Mouse (Mus musculus): ENCODE measurements around the gene Adsl.

The Adsl gene

DNA sequence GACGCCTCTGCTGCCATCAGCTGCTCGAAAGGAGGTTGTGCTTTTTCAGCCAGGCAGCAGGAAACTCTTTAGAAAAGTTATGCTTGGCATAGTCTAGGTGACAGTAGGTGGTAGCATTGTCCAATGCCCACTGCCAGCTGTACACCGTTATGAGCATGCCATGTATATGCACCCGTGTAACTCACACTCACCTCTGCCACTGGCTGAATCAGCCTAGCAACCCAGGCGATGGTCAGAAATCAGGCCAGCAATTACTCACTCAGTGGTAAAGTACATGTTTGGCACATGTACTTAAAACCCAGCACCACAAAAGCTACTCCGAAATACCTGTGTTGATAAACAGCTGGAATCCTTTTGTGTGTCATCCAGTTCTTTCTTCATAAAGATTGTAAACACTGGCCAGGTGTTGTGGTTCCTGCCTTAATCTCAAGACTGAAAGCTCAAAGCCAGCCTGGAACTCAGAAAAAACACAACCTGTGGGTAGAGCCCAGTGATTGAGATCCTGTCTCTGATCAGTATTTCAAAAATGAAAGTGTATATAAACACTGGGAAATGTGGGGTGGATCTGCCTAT, 6.7 kb upstream of the Adsl start:
- DNase-seq, result no peak

- DNase-seq, result no peak
These were observed 2.4 kb upstream of the Adsl start for GRCm38 (mm10) chr15:80945851-80946250.

DNA sequence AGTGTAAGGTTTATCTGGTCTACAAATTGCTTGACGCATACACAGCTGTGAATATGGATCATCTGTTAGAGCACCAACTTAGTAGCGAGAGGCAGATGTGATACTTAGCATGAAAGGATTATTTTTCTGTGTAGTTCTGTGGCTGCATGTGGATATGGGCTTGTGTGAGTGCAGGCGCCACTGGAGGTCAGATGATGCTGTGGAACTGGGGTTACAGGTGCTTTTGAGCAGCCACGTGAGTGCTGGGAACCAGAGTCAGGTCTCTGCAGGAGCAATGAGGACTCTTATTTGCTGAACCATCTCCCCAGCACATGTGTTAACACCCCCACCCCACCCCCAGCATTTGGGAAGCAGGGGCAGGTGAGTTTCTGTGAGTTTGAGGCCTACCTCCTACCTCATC, 1.1 kb downstream of the Adsl start:
- no peak for DNase-seq

- no peak for DNase-seq
These were observed 1.8 kb downstream of the Adsl start for GRCm38 (mm10) chr15:80950055-80950454.

GRCm38 (mm10) chr15:80953971-80954370, 5.7 kb downstream of the Adsl start:
- DNase-seq, result no peak

DNA sequence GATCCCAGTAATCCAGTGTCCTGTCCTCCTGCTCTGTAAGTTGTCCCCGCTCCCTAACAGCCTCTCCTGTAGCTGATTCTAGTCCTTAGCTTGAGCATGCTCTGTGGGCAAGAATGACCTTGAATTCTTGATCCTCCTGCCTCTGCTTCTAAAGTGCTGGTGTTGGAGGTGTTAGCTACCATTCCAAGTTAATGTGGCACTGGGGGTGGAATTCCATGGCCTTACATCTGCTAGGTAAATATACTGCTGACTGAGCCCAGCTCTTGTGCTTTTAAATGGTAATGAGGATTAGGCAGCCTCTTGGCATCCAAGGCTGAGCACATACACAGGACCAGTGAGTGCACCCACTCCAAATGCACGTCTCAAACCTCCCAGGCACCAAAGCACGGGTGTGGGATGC, 6.6 kb downstream of the Adsl start:
- DNase-seq, result no peak

DNA sequence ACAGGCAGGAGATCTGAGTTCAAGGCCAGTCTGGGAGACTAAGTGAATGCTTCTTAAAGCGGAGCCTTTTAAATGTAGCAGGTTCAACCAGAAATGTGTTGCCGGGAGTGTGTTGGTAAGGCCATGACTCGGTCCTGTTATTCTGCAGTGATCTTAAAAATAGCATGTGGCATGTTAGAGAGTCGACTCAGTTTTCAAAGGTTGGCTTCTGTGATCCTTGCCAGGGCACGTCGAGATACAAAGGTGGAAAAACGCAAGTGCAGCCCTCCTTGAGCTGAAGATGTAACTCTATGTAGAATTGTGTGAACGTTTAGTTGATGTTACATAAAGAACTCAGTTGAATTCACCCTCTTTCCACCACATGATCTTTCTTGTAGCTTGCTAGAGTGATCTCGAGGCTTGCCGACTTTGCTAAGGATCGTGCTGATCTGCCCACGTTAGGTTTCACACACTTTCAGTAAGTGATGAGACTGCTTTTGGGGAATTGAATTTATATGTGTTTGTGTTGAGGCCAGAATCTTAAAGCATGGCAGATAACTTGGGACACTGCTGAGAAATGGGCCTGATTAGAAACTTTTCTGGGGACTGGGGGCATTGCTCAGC, 7.6 kb downstream of the Adsl start:
- no peak for DNase-seq

DNA sequence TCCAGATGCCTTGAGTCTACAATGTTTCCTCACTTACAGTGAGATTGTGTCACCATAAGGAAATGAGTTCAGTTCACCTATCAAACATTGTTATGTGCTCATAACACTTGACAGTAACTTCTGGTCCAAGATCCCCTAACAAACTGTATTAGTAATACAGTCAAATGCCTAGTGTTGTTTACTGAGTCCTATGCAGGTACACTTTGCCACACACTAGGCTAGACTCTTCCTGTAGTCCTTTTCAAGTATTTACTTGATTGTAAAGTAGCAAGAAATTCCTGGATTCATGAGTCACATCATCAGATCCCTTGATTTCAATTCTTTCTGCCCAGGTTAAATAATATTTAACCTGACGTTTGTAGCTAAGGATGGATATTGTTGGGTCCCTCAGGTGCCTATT, 21.1 kb downstream of the Adsl start:
- no peak for DNase-seq

- DNase-seq, result no peak
These were observed 26.0 kb downstream of the Adsl start for GRCm38 (mm10) chr15:80974311-80974710.

DNA sequence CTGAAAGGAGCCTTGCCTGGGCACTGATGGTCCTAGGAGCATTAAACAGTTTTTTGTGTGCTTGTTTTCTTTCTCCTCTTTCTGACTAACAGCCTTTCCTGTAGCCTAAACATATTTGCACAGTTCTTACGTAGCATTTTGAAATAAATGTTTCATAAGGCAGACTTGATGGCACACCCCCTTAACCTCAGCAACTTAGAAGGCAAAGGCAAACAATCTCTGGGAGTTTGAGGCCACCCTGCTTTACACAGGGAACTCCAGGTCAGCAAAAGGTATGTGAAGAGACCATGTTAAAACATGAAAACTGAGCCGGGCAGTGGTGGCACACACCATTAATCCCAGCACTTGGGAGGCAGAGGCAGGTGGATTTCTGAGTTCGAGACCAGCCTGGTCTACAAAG, 27.4 kb downstream of the Adsl start:
- DNase-seq, result no peak

DNA sequence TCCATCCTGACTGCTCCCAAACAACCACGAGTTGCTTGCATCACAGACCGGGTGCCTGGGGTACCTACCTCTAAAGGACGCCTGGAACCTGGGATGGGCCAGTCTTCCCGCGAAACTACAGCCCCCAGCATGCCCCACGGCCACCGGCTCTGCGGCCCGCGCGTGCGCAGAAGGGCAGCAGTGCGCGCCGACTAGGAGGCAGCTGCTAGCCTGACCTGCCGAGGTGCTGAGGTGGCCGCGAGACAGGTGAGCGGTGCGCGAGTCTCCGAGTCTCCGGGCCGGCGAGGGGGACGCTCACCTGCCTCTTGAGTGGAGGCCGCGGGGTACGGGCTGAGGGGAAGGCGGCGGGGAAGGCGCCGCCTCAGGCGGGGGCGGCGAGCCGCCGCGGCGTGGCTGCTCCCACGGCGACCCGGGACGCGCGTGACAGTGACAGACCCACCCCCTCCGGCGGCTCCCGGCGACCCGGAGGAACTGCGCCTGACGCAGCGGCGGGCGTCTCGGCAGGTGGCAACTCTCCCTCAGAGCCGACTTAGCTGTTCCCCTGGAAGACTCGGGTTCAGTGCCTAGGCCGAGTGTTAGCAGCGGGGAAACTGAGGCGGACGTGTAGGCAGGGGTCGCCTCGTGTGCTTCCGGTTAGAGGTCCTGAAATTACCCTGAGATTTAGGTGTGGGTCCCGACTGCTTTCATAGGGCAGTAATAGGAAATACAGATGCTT, 29.5 kb downstream of the Adsl start, which contains the start of gene Sgsm3:
TSS of gene Sgsm3 (plus strand) at position 146 of the 715 bp plus-strand sequence.
- peak; percentile 82 for DNase-seq

DNA sequence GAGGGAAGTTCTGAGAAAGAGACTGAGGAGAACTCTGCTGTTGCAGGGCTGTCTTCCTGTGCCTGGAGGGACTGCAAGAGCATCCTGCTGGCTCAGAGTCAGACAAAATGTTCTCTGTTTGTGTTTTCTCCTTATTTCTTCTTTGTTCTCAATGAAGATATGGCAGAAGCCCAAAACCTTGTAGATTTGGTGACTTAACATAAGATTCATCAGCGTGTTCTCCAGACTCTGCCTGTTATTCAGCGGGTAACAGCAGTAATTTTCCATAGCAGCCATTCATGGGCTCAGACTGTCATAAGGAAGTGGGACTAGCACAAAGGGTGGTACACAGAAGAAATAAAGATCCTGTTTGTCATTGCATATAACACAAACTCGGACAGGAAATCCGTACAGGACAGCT, 31.3 kb downstream of the Adsl start:
- DNase-seq, result no peak

- DNase-seq, result no peak
These were observed 32.9 kb downstream of the Adsl start for GRCm38 (mm10) chr15:80981176-80981575.

- no peak for DNase-seq
These were observed 35.0 kb downstream of the Adsl start for GRCm38 (mm10) chr15:80983264-80983663.

DNA sequence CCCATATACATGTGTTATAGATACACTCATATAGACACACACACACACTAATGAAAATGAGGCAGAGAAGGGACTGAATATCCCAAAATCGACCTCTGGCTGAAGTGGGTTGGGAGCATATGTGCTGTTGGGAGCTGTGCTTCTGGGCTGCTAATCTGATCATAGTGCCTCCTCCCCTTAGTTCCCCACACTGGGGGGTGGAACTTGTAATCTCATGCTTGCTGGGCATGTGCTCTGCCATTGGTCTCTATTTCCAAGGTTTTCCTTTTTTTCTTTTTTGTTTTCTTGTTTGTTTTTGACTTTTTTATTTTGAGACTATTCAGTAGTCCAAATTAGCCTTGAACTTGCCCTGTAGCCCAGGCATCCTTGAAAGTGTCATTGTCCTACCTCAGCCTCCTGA, 40.0 kb downstream of the Adsl start:
- no peak for DNase-seq

GRCm38 (mm10) chr15:80989712-80990111, 41.4 kb downstream of the Adsl start:
- no peak for DNase-seq

GRCm38 (mm10) chr15:80994959-80995358, 46.7 kb downstream of the Adsl start:
- no peak for DNase-seq

DNA sequence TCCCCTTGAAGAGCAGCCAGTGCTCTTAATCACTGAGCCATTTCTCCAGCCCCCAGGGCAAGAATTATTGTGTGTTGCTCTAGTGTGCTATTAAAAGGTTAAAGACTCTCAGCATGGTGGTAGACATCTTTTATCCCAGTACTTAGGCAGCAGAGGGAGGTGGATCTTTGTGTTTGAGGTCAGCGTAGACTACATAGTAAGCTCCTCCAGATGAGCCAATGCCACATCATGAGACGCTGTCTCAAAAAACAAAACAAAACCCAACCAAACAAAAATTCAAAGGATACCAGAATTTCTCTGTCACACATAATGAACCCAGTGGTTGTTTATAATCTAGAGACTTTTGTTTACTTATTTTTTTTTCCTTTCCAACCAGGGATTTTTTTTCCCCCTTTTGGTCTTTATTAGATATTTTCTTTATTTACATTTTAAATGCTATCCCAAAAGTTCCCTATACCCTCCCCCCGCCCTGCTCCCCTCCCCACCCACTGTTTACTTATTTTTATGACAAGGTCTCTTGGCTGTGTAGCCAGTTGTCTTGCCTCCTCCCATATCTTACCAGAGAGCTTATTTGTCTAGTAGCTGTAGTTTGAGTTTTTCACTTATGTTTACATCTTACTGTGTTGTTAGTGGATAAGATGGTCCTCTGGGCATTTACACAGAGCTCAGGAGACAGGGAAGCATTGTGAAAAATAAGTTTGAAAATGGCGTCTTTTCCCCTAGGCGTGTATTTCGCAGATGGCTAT, 48.0 kb downstream of the Adsl start:
- no peak for DNase-seq

DNA sequence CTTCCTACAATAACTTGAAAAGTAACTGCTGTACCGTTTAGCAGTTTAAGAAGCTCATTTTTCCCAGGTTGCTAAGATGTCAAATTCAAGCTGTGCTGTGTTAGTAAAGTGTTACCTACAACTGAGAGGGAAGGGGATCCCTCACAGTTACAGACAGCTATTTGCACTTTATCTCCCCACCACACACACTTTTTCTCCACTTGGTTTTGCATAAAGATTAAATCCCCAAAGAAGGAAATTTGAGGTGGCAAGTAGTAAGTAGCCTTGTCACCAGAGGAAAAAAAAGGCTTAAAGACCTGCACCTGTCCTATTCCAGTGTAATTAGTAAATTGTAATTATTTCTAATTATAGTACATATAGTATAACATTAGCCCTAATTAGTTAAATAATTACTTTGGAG, 48.8 kb downstream of the Adsl start:
- no peak for DNase-seq

GRCm38 (mm10) chr15:81000419-81001138, 52.3 kb downstream of the Adsl start:
- no peak for DNase-seq

DNA sequence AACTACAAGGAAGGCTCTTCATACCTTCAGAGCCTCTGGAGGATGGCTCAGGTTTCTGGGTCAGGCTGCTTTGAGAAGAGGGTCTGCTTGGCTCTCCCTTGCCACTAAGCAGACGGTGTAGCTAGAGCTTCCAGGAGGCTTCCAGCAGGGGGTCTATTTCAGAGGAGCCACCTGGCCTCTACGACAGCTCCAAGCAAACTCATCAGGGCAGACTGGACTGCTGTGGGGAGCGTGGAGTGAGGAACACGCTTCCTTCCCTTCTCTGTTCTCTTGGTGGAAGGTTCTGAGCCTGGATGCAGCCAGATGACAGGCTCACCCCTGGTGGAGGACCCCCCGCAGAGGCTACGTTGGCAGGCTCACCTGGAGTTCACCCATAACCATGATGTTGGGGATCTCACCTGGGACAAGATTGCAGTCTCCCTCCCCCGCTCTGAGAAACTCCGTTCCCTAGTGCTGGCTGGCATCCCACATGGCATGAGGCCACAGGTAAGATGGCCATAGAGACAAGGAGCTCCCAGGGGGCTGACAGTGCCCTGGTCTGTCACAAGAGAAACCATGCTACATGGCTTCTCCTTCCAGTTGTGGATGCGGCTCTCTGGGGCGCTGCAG, 57.9 kb downstream of the Adsl start:
- DNase-seq, result no peak

GRCm38 (mm10) chr15:81007339-81007738, 59.0 kb downstream of the Adsl start:
- no peak for DNase-seq

- DNase-seq, result no peak
These were observed 59.6 kb downstream of the Adsl start for GRCm38 (mm10) chr15:81007905-81008304.
